Mouse (Mus musculus): ENCODE measurements around the gene Rnf7.
A peak's percentile ranks its signal among the peaks of the same experiment; 100 is the strongest.
"Not testable (repeated sequence)": the region's sequence is repeated elsewhere in the genome, so short reads cannot be mapped to it uniquely, and the experiment has no call there.

Gene Rnf7

GRCm38 (mm10) chr9:96478071-96478888 is at the start of gene Rnf7:
Rnf7 (minus strand) TSS chr9:96478675.
- peak; percentile 98 to 99 for DNase-seq (ENCODE audit: low spot score in 2 of 2)

- DNase-seq (ENCODE audit: low spot score in 2 of 2) = no peak
Observed at GRCm38 (mm10) chr9:96526011-96526410, 47.5 kb upstream of the Rnf7 start.

DNA sequence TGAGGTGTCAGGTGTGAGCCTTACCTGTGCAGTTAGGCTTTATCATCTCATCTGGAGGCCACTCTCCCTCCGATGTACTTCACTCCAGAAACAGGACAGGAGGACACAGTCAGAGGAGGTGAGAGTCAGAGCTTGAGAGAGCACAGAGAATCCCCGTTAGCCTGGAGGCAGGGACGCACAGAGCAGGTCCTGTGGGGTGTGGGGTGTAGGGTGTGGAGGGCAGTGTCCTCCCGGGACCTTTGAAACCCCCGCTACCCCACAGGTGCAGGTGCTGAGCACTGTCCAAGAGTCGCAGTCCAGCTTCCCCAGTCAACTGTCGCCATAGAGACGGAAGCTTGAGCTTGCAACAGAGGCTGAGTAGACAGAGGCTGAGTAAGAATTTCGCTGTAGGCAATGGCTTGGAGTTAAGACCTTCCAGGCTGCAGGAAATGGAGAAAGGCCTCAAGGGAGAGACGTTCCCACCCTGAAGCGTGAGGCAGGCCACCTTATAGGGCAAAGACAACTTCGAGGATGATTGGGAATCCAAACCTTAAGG is 46.6 kb upstream of the Rnf7 start, which contains the start of gene Gm28729:
Gm28729 (minus strand) TSS at position 293 of the 535 bp plus-strand sequence.
- no peak for DNase-seq (ENCODE audit: low spot score in 2 of 2)

DNA sequence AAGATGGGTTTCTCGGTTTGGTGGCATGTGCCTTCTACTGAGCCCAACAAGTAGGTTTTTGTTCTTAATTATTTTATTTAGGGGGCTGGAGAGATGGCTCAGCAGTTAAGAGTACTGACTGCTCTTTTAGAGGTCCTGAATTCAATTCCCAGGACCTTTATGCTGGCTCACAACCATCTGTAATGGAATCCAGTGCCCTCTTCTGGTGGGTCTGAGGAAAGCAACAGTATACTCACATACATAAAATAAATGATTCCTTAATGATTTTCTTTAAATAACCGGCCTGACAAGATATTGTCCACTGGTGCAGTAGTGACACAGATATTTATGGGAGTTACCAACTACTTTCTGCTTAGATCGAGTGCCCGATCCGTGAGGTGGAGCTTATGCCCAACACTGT is 44.7 kb upstream of the Rnf7 start:
- DNase-seq (ENCODE audit: low spot score in 2 of 2) = no peak

DNA sequence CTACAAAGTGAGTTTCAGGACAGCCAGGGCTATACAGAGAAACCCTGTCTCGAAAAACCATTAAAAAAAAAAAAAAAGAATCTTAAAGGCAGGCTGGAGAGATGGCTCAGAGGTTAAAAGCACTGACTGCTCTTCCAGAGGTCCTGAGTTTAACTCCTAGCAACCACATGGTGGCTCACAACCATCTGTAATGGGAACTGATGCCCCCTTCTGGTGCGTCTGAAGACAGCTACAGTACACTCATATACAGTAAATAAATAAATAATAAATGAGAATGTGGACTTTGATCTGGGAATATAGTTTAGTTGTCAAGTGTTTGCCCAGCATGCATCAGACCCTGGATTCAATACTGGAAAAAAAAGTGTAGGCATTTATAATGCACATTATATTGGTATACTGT is 43.1 kb upstream of the Rnf7 start:
- DNase-seq (ENCODE audit: low spot score in 2 of 2) = not testable (repeated sequence)

GRCm38 (mm10) chr9:96517429-96517828 is 39.0 kb upstream of the Rnf7 start:
- peak in 1 of 2 experiments; percentile 26 for DNase-seq (ENCODE audit: low spot score in 2 of 2)

DNA sequence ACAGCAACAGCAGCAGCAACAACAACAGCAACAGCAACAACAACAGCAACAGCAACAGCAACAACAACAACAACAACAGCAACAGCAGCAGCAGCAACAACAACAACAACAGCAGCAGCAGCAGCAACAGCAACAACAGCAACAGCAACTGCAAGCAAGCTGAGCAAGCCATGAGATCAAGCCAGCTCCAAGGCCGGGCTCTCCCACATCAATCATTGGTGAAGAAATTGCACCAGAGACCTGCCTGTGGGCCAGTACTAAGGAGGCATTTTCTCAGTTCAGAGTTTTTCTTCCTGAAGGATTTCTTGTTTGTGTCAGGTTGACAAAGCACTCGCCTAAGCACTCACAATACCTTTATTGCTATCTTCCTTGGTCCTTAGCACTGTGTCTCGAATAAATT is 38.3 kb upstream of the Rnf7 start:
- DNase-seq (ENCODE audit: low spot score in 2 of 2) = no peak

DNA sequence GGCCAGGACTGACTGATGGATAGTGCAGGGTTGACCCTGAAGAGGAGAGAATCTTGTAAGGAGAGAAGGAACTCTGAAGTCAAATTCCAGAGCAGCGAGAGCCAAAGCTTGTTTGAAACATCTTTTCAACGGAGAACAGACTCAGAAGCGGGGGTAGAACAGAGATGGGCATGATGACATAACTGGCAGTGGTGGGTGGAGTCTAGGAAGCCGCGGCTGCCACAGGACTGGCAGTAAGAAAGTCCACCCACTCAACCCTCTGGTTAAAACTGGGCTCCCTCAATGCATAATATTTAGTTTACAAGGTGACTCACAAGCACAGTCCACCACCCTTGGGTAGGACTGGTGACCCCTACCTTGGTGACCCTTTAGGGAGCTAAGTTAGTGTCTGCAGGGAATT is 37.3 kb upstream of the Rnf7 start:
- no peak for DNase-seq (ENCODE audit: low spot score in 2 of 2)

- DNase-seq (ENCODE audit: low spot score in 2 of 2) = no peak
Observed at GRCm38 (mm10) chr9:96514278-96514677, 35.8 kb upstream of the Rnf7 start.

DNA sequence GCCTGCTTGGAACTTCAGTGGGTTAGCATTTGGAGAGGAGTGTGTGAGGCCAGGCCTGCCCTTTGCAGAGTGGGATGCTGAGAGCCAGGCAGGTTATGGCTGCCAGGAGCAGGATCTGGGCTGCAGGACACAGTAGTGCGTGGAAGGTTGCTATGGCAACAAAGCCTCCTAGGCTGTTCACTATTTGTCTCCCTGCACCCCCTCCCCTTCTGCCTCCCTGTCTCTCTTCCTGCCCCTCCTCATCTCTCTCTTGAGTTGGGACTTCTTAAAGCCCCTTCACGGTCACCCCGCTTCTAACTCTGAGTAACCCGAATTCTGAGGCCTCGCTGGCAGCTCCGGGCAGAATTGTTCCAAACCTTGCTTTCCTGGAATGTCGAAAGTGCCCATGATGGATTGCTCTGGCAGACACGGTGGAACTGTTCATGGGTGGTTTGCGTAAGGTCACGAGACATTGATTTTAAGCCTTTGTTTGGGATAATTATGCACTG is 27.6 kb upstream of the Rnf7 start:
- no peak for DNase-seq (ENCODE audit: low spot score in 2 of 2)

DNA sequence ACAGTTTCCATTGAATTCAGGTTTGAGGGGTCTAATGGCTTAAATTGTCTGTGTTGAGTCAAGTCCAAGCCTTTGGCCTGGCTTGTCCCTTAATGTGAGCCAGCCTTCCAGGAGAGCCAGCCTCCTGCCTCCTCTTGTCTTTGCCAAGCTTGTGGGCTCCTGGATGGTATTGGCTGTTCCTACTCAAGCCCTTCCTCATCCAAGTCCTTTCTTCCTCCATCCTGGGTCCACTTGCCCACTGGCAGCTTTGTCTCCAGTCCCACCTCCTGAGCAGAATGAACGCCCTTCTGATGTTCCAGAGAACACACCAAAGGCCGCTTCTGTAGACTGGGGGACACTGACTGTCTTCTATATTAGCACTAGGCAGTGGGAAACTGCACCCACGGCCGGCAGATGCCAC is 26.7 kb upstream of the Rnf7 start:
- DNase-seq (ENCODE audit: low spot score in 2 of 2) = no peak

GRCm38 (mm10) chr9:96504116-96504895 is 25.8 kb upstream of the Rnf7 start:
- no peak for DNase-seq (ENCODE audit: low spot score in 2 of 2)

GRCm38 (mm10) chr9:96502856-96503610 is 24.6 kb upstream of the Rnf7 start:
- no peak for DNase-seq (ENCODE audit: low spot score in 2 of 2)

GRCm38 (mm10) chr9:96501217-96501616 is 22.7 kb upstream of the Rnf7 start:
- no peak for DNase-seq (ENCODE audit: low spot score in 2 of 2)

GRCm38 (mm10) chr9:96493212-96493611 is 14.7 kb upstream of the Rnf7 start:
- DNase-seq (ENCODE audit: low spot score in 2 of 2) = no peak

- DNase-seq (ENCODE audit: low spot score in 2 of 2) = peak; percentile 32 to 83
Observed at GRCm38 (mm10) chr9:96491810-96492209, 13.3 kb upstream of the Rnf7 start.

DNA sequence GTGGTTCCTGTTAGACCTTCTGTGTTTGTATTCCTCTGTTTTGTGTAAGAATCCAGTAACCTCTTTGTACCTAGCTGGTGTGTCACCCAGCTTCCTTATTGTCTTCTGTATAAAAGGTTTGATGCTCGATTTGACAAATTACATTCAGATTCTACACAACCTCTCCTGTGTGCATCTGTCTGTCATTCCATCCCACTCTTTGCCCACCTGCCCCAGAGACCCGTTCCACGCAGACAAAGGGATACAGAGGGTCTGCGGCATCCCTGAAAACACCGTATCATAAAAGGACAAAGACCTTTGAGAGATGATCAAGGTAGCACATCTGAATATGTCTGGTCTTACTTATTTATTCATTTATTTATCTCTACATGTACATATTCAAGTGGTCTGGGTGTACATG is 9.4 kb upstream of the Rnf7 start:
- DNase-seq (ENCODE audit: low spot score in 2 of 2) = not testable (repeated sequence)

DNA sequence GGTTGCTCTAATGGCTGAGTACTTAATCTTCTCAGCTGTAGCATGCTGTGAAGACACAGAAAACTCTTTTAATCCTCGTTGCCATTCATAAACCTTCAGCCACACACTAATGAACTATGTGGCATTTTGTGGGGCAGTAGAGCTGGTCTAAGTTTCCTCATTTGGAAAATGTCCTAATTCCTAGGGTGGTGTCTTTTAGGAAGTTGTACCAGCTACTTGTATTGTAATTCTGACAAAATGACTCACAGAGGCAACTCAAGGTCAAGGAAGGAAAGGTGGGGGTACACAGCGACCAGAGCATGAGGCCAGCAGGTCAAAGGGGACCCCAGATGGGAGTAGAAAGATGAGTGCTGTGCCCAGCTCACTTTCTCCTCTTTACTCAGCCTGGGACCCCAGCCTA is 5.2 kb upstream of the Rnf7 start:
- DNase-seq (ENCODE audit: low spot score in 2 of 2) = no peak

DNA sequence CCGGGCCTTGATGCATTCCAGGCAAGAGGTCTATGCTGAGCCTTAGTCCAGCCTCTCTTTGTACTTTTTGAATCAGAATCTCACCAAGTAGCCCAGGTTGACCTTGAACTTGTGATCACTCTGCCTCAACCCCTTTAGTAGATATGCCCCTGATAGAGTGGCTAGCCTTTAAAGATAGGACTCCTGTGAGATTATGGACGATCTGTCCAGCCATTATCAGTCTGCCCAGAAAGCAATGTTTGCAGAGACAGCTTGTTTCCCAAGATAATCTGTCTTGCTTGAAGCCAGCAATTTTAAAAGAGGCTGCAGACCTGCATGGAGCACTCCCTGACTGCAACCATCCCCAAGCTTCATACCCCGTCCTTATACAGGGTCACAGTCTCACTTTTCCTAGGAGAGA is 4.6 kb upstream of the Rnf7 start:
- no peak for DNase-seq (ENCODE audit: low spot score in 2 of 2)

- no peak for DNase-seq (ENCODE audit: low spot score in 2 of 2)
Observed at GRCm38 (mm10) chr9:96472356-96472755, 6.1 kb downstream of the Rnf7 start.

DNA sequence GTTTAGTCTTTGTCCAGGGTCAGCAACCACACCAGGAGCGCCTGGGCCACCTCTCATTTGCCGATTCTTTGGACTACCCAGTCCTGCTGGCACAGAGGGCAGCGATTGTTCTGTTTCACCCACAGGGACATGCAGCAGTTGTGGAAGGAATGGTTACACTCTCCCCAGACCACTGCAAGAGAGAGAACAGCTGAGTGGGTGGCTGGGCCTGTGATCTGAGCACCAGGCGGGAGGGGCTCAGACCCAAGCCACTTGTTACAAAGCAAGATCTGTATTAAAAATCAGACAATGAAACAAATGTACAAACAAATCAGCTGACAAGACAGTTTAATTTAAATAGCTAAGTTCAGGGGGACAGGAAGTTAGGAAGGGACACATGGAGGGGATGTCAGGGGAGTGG is 6.8 kb downstream of the Rnf7 start:
- DNase-seq (ENCODE audit: low spot score in 2 of 2) = not testable (repeated sequence)

Measured in spleen, postnatal 4 days (tissue).